Mouse (Mus musculus): ENCODE results near the gene Pip4k2a. TPM values are rescaled to one million over a fixed set of nuclear protein-coding genes. Genes with fewer than 3 reads are reported as not detected.
A peak's percentile ranks its signal among the peaks of the same experiment; 100 is the strongest.
"Not testable (repeated sequence)": the region's sequence is repeated elsewhere in the genome, so short reads cannot be mapped to it uniquely, and the experiment has no call there.

Pip4k2a gene
- total RNA-seq, 2 experiments from 2014 or later = 30.8 to 36.6 TPM

DNA sequence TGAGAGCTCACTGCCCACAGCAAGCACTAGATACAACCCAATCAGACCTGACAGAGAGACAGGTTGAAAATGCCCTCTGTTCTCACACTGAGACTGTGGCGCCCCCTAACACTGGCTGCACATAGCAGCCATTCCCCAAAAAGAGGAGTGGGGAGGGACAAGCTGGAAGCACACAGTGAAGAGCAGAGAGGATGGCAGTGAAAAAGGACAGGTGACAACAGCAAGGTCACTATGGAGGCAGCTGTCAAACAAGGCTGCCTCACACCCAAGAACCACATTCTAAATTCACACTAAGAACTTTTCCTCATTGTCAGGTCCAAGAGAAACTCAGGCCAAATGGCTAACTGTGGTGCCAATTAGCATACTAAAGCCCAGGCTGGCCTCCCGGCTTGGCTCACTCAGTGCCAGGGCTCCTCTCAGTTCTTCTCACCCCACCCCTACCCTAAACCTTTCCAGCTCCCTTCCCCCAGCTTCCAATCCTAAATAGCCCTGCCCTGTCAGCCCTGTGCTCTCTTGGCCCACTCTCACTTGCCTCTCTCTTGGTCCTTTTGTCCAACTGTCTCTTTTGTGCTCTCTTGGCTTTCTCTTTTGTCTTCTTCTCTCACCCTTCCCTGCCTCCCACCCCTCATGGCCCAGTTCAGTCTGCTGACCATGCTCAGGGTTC is 91.4 kb downstream of the Pip4k2a start:
- DNase-seq (ENCODE audit: low spot score in 2 of 2) = peak; percentile 31 to 75

DNA sequence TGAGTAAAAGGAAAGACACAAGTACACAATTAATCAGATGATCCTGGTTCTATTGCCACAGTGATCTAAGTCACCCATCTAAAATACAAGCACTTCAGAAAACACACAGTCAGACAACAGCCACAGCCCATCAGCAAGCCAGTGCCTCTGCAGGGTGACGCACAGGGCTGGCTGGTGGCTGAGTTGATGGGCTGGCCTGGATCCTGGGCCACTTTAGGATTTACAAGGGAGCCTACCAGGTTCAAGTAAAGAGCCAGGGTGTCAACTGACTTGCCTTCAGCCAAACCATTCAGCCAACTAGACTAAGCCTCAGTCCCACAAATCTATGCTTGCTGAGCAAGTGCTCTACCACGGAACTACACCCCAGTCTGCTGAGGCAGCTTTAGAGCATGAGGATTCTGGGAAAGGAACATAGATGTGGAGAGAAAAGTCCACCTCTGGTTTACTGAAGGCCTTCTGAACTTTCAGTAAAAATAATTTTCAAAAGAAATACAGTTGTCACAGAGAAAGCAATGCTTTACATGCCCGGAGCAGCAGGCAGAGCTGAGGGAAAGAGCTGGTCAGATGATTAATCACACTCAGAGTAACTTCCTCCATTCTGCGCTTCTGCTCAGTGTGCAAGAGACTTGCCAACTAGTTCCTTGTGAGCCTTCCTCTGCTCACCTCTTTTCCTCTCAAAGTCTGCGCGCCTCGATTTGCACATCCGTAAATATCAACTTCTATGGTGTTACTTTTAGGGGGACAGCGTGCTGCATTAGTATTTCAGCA is 94.4 kb downstream of the Pip4k2a start:
- DNase-seq (ENCODE audit: low spot score in 2 of 2) = no peak

- DNase-seq (ENCODE audit: low spot score in 2 of 2) = no peak
Measured at GRCm38 (mm10) chr2:18901133-18901532, 96.8 kb downstream of the Pip4k2a start.

DNA sequence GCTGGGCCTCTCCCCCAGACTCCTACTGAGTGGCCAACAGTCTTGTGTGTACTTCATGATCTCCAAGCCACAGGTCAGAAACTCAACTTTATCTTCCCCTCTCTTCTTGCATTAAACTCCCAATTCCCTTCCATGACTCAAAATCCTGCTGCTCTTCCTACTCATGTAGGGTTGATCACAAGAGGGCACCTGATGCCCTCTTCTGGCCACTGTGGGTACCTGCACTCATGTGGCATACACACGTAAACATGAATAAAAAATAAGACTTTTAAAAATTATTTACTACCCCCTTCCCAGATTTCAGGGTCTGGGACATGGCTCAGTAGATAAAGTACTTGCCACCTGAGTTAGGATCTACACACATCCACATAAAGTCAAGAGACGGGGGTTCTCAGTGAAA is 97.3 kb downstream of the Pip4k2a start:
- DNase-seq (ENCODE audit: low spot score in 2 of 2) = no peak

GRCm38 (mm10) chr2:18897742-18898256 is 100.1 kb downstream of the Pip4k2a start:
- peak in 1 of 2 experiments; percentile 28 for DNase-seq (ENCODE audit: low spot score in 2 of 2)

DNA sequence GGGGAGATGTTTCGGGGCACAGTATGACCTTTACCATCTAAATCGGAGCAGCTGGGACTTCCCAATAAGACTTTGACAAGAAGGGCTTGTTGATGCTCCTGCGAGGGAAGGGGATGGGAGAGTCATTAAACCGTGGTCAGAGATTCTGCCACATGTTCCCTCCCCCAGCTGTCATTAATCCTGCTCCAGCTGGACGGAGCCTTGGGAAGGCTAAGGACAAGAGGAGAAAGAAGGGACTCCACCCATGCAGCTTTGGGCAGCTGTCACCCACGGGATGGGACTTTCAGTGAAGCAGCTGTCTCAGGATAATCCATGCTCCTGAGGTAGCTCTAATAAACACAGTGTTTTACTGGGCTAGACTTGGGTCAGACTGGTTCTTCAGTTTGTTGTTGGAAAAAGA is 101.9 kb downstream of the Pip4k2a start:
- no peak for DNase-seq (ENCODE audit: low spot score in 2 of 2)

DNA sequence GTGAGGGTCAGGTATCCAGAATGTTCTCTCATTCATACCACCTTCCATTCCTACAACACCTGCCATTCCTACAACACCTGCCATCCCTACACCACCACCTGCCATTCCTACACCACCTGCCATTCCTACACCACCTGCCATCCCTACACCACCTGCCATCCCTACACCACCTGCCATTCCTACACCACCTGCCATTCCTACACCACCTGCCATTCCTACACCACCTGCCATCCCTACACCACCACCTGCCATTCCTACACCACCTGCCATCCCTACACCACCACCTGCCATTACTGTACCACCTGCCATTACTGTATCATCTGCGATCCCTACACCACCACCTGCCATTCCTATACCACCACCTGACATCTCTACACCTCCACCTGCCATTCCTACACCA is 104.6 kb downstream of the Pip4k2a start:
- not testable (repeated sequence) for DNase-seq (ENCODE audit: low spot score in 2 of 2)

- no peak for DNase-seq (ENCODE audit: low spot score in 2 of 2)
Measured at GRCm38 (mm10) chr2:18891991-18892537, 105.9 kb downstream of the Pip4k2a start.

DNA sequence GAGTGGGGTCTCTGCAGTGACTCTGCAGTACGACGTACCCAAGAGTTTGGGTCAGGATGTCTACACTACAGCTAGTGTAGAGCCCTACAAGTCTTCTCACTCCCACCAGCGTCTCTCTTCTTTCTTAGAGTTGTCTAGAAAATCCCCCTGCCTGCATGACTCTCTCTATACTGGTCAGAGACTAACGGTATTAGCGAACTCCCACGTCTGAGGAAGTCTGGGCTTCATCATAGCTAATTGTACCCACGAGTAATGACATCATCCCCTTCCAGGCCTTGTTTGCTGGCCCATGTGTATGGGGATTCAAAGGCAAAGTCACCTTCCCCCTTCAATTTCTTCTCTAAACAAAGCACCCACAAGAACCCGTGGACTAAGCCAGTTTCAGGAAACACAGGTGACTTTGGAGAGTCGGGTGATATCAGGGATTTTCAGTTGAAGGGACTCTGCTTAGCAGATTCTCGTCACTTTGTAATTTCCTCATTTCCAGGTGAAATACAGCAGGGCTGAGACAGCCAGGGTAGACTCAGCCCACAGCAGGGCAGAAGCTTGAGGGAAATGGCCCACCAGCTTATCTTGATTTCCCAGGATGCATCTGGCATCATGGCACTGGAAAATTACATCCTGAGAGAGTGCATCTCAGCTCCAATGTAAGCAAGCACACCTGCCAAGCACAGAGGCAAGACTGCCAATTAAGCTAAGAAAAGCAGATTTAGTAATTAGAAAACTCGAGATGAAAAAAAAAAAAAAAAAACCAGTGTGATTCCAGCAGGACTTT is 107.5 kb downstream of the Pip4k2a start:
- DNase-seq (ENCODE audit: low spot score in 2 of 2) = no peak

DNA sequence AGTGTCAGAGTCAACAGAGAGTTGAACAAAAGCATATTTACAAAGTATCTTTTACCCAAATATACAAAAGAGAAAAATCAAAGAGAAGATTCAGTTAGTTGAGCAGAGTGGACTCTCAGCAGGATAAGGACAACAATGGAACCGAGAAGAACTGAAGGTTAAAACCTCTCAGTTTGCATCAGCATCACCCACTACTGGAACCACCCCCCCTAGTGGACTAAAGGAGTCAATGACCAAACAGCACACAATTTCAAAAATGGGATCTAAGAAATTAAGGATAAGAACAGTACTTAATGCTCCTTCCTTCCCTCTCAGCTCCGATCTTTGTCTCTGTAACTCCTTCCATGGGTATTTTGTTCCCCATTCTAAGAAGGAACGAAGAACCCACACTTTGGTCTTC is 113.6 kb downstream of the Pip4k2a start:
- no peak for DNase-seq (ENCODE audit: low spot score in 2 of 2)

DNA sequence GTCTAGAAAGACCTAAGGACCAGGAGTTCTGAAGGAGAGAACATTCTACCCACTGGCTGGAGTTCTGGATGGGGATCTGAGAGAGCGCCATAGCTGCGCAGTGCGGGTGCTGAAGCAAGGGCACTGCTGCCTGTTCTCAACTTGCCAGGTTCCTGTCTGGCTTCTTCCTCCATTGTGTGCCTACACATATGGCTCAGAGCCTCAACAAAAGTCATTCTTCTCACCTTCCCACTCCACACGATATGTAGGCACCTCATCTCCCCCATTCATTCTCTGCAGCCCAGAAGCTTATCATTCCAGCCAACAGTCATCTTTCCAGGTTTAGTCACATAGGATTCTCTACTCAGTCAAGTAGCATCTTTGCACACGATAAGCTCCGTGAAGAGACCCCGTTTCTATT is 123.3 kb downstream of the Pip4k2a start:
- DNase-seq (ENCODE audit: low spot score in 2 of 2) = no peak

DNA sequence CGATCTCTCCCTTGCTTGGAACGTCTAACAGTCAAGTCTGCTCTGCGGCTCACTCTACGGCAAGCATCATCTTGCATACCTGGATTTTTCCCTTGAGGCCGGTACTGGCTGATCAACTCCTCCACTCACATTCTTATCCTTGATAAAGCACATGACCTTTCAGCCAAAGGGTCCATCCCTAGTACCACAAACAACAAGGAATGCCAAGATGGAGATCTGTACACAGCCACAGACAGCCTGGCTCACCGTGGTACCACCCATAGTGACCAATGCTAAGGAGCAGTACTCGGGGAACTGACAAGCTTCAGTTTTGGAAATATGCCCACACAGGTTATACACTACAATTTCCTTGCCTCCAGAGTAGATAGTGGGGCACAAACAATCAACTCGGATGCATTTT is 123.9 kb downstream of the Pip4k2a start:
- DNase-seq (ENCODE audit: low spot score in 2 of 2) = no peak

DNA sequence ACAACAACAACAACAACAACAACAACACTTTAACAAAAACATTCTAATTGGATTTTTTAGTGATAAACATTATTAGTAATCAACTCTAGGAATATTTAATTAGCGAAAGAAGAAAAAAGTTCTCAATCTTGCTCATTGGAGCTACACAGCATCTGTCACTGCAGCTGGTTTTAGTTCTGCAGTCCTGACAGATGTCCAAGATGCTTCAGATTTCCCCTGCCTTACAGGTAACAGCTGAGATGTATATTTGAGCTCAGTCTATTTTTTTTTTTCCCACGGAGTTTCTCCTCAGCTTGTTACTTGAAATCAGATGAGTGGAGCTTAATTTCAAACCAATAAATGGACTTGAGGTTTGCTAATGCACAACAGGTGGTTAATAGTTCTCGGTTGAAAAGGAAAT is 124.5 kb downstream of the Pip4k2a start:
- no peak for DNase-seq (ENCODE audit: low spot score in 2 of 2)

DNA sequence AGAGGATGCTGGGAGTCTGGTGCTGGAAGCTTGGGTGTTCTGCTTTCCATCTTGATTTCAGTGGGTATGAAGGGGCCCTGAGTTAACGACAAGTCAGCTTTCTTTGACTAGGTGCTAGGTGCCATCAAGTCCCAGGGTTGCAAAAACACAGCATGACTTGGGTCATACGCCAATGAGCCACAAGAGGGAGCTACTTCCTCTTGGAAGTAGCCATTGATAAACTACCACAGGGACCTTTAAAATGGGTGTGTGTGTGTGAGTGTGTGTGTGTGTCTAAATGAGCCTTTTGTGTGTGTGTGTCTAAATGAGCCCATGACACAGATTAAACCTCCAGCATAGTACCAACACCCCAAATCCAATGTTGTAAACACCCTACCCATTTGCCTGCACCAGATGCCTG is 125.1 kb downstream of the Pip4k2a start:
- peak; percentile 63 to 69 for DNase-seq (ENCODE audit: low spot score in 2 of 2)

- no peak for DNase-seq (ENCODE audit: low spot score in 2 of 2)
Measured at GRCm38 (mm10) chr2:18871087-18871486, 126.8 kb downstream of the Pip4k2a start.

DNA sequence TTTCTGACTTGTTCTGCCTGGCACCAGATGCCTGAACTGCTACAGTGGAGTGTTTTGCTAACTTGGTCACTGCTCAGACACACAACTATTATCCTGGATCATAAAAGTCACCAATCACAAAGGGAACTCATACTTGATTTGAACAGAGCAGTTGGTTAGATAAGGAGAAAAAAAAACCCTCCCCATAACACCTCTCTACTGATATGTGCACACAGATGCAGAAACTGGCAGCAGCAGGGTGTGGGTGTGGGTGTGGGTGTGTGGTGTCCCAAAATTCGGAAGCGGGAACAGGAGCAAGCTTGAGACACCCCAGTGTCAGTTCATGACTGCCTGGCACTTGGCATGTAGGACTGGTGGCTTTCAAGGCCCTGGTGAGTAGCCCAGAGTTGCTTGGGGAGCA is 130.9 kb downstream of the Pip4k2a start:
- DNase-seq (ENCODE audit: low spot score in 2 of 2) = no peak

- no peak for DNase-seq (ENCODE audit: low spot score in 2 of 2)
Measured at GRCm38 (mm10) chr2:18864719-18865118, 133.2 kb downstream of the Pip4k2a start.

DNA sequence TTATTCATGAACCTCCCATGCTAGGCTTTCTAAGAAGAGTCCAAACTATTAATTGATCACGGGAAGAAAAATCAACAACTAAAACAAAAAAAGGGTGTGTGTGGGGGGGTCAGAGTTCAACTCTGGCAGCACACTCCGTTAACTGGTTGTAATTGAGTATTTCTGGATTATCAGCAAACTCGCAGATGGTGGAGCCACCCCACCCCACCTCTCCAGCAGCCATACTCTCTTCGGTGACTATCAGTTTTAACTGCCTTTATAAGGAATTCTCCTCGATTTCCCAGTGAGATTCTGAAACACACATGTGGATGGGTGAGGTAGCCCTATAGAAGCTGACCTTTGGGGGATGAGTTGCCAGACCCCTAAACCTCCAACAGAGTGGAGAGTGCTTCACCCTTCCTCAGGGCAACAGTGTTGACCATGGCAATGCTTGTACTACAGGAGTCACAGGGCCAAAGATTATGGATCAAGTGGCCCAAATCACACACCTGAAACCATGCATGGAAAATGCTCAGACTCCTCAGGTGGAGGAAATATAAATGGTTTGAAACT is 136.2 kb downstream of the Pip4k2a start:
- DNase-seq (ENCODE audit: low spot score in 2 of 2) = no peak

- DNase-seq (ENCODE audit: low spot score in 2 of 2) = peak in 1 of 2 experiments; percentile 30
Measured at GRCm38 (mm10) chr2:18860686-18861085, 137.2 kb downstream of the Pip4k2a start.

- no peak for DNase-seq (ENCODE audit: low spot score in 2 of 2)
Measured at GRCm38 (mm10) chr2:18857952-18858351, 140.0 kb downstream of the Pip4k2a start.

- no peak for DNase-seq (ENCODE audit: low spot score in 2 of 2)
Measured at GRCm38 (mm10) chr2:18856461-18856860, 141.5 kb downstream of the Pip4k2a start.

Data from layer of hippocampus, postnatal 14 days (tissue).